Mouse (Mus musculus) CD4-positive, CD25-positive, alpha-beta regulatory T cell (primary cell): ENCODE results near the gene Raph1. TPM values are rescaled to one million over a fixed set of nuclear protein-coding genes. Genes with fewer than 3 reads are reported as not detected.

Experiments
- polyA plus RNA-seq: library from polyadenylated mRNA; unstranded; fragments of 100-300 nt; shearing (Covaris generic); gene quantifications from one replicate; pipeline ENCODE4 v1.2.1, GENCODE M21; 2017

Gene Raph1
- 3.1 TPM for polyA plus RNA-seq

GRCm38 (mm10) chr1:60566631-60567311 is at the start of gene Raph1:
Gene Raph1 (minus strand): TSS chr1:60567104.

Other genes with a start within 250 kb of the Raph1 start
- 14.2 TPM for gene Cyp20a1, start 223.8 kb downstream of the Raph1 start, polyA plus RNA-seq
- 11.9 TPM for gene Abi2, start 157.5 kb downstream of the Raph1 start, polyA plus RNA-seq
- gene Cd28, start 149.7 kb upstream of the Raph1 start, polyA plus RNA-seq: 169 TPM